Mouse (Mus musculus): ENCODE measurements around the gene Gjb4. TPM values are rescaled to one million over a fixed set of nuclear protein-coding genes. Genes with fewer than 3 reads are reported as not detected.
A peak's percentile ranks its signal among the peaks of the same experiment; 100 is the strongest.

The Gjb4 gene
- polyA plus RNA-seq, 1 experiment, result 9.0 TPM

GRCm38 (mm10) chr4:127362520-127362919 is 8.6 kb upstream of the Gjb4 start:
- Histone ChIP-seq H3K79me2 (ENCODE audit: control insufficient read depth, insufficient read depth) (no peaks in the 10 kb centered on the region), H3K4me3 (ENCODE audit: insufficient read depth, poor library complexity, severe bottlenecking) (no peak overlapping the region), H3K79me3 (ENCODE audit: low read depth) (no peaks in the 10 kb centered on the region), H3ac (ENCODE audit: control insufficient read depth, insufficient read length, low read depth) (no peak overlapping the region), H3K36me3 (ENCODE audit: control insufficient read depth, insufficient read depth) (no peaks in the 10 kb centered on the region), H3K27me3 (ENCODE audit: control insufficient read depth, insufficient read depth, insufficient read length) (peaks cover 3% of the 10 kb centered on the region)
- TF ChIP-seq USF1 (IDR thresholded peaks at IDR 0.05; ENCODE audit: low read depth) (no peak), FOSL1 (IDR thresholded peaks at IDR 0.05; ENCODE audit: insufficient read depth, low read length, poor library complexity, severe bottlenecking) (no peak), CEBPB (IDR thresholded peaks at IDR 0.05; ENCODE audit: low read depth) (no peak), CTCF (IDR thresholded peaks at IDR 0.05; ENCODE audit: control insufficient read depth, insufficient read depth, insufficient read length) (no peak), MYOG (IDR thresholded peaks at IDR 0.05; ENCODE audit: control insufficient read depth, extremely low read depth, insufficient read length) (no peak), MAX (IDR thresholded peaks at IDR 0.05) (no peak), MYOD1 (IDR thresholded peaks at IDR 0.05; ENCODE audit: control insufficient read depth, insufficient read length, low read depth) (no peak)

- H3ac ChIP-seq (ENCODE audit: control insufficient read depth, insufficient read length, low read depth), result no peak within 1 kb of the TSS
- no peaks in the 10 kb centered on the region for H3K36me3 ChIP-seq (ENCODE audit: control insufficient read depth, insufficient read depth)
- no peaks in the 10 kb centered on the region for H3K79me2 ChIP-seq (ENCODE audit: control insufficient read depth, insufficient read depth)
- H3K27me3 ChIP-seq (ENCODE audit: control insufficient read depth, insufficient read depth, insufficient read length), result no peaks in the 10 kb centered on the region
- H3K4me3 ChIP-seq (ENCODE audit: insufficient read depth, poor library complexity, severe bottlenecking), result no peak within 1 kb of the TSS
- no peaks in the 10 kb centered on the region for H3K79me3 ChIP-seq (ENCODE audit: low read depth)
- TF ChIP-seq FOSL1 (IDR thresholded peaks at IDR 0.05; ENCODE audit: insufficient read depth, low read length, poor library complexity, severe bottlenecking) (no peak), MYOD1 (IDR thresholded peaks at IDR 0.05; ENCODE audit: control insufficient read depth, insufficient read length, low read depth) (no peak), USF1 (IDR thresholded peaks at IDR 0.05; ENCODE audit: low read depth) (no peak), CEBPB (IDR thresholded peaks at IDR 0.05; ENCODE audit: low read depth) (no peak), CTCF (IDR thresholded peaks at IDR 0.05; ENCODE audit: control insufficient read depth, insufficient read depth, insufficient read length) (no peak), MYOG (IDR thresholded peaks at IDR 0.05; ENCODE audit: control insufficient read depth, extremely low read depth, insufficient read length) (no peak), MAX (IDR thresholded peaks at IDR 0.05) (no peak)
Measured at GRCm38 (mm10) chr4:127358018-127358417, 4.1 kb upstream of the Gjb4 start, which contains the start of gene Gjb5. Gene Gjb5 (minus strand): TSS chr4:127358181.

GRCm38 (mm10) chr4:127354506-127355485 is 915 bp upstream of the Gjb4 start:
- no peak overlapping the region for H3ac ChIP-seq (ENCODE audit: control insufficient read depth, insufficient read length, low read depth)
- peaks cover 10% of the 10 kb centered on the region for H3K79me2 ChIP-seq (ENCODE audit: control insufficient read depth, insufficient read depth)
- H3K4me3 ChIP-seq (ENCODE audit: insufficient read depth, poor library complexity, severe bottlenecking), result no peak overlapping the region
- H3K79me3 ChIP-seq (ENCODE audit: low read depth), result peaks cover 5% of the 10 kb centered on the region
- TF ChIP-seq MAX (IDR thresholded peaks at IDR 0.05), result peak; percentile 30
- no peak for TF ChIP-seq USF1 (IDR thresholded peaks at IDR 0.05; ENCODE audit: low read depth)
- TF ChIP-seq FOSL1 (IDR thresholded peaks at IDR 0.05; ENCODE audit: insufficient read depth, low read length, poor library complexity, severe bottlenecking), result peak; percentile 57
- no peaks in the 10 kb centered on the region for H3K27me3 ChIP-seq (ENCODE audit: control insufficient read depth, insufficient read depth, insufficient read length)
- peaks cover 11% of the 10 kb centered on the region for H3K36me3 ChIP-seq (ENCODE audit: control insufficient read depth, insufficient read depth)

GRCm38 (mm10) chr4:127352594-127352993 is 1.3 kb downstream of the Gjb4 start:
- H3K79me3 ChIP-seq (ENCODE audit: low read depth), result peaks cover 5% of the 10 kb centered on the region
- H3K79me2 ChIP-seq (ENCODE audit: control insufficient read depth, insufficient read depth), result peaks cover 10% of the 10 kb centered on the region
- H3K36me3 ChIP-seq (ENCODE audit: control insufficient read depth, insufficient read depth), result peaks cover 11% of the 10 kb centered on the region
- no peak for TF ChIP-seq USF1 (IDR thresholded peaks at IDR 0.05; ENCODE audit: low read depth)
- no peak for TF ChIP-seq MYOG (IDR thresholded peaks at IDR 0.05; ENCODE audit: control insufficient read depth, extremely low read depth, insufficient read length)
- peak; percentile 96 for TF ChIP-seq CEBPB (IDR thresholded peaks at IDR 0.05; ENCODE audit: low read depth)
- TF ChIP-seq MYOD1 (IDR thresholded peaks at IDR 0.05; ENCODE audit: control insufficient read depth, insufficient read length, low read depth), result peak; percentile 4
- H3K27me3 ChIP-seq (ENCODE audit: control insufficient read depth, insufficient read depth, insufficient read length), result no peaks in the 10 kb centered on the region
- no peak overlapping the region for H3K4me3 ChIP-seq (ENCODE audit: insufficient read depth, poor library complexity, severe bottlenecking)
- no peak overlapping the region for H3ac ChIP-seq (ENCODE audit: control insufficient read depth, insufficient read length, low read depth)

- Histone ChIP-seq H3K4me3 (ENCODE audit: insufficient read depth, poor library complexity, severe bottlenecking) (no peak overlapping the region), H3K79me3 (ENCODE audit: low read depth) (peaks cover 5% of the 10 kb centered on the region), H3K36me3 (ENCODE audit: control insufficient read depth, insufficient read depth) (peaks cover 11% of the 10 kb centered on the region), H3K79me2 (ENCODE audit: control insufficient read depth, insufficient read depth) (peaks cover 10% of the 10 kb centered on the region), H3ac (ENCODE audit: control insufficient read depth, insufficient read length, low read depth) (no peak overlapping the region), H3K27me3 (ENCODE audit: control insufficient read depth, insufficient read depth, insufficient read length) (no peaks in the 10 kb centered on the region)
- peak; percentile 94 for TF ChIP-seq MAX (IDR thresholded peaks at IDR 0.05)
- no peak for TF ChIP-seq MYOG (IDR thresholded peaks at IDR 0.05; ENCODE audit: control insufficient read depth, extremely low read depth, insufficient read length)
- peak; percentile 60 for TF ChIP-seq FOSL1 (IDR thresholded peaks at IDR 0.05; ENCODE audit: insufficient read depth, low read length, poor library complexity, severe bottlenecking)
Measured at GRCm38 (mm10) chr4:127349560-127350300, 4.2 kb downstream of the Gjb4 start.
